10 mouse cellular contexts compared by ENCODE assay signal in the genomic region with DNA sequence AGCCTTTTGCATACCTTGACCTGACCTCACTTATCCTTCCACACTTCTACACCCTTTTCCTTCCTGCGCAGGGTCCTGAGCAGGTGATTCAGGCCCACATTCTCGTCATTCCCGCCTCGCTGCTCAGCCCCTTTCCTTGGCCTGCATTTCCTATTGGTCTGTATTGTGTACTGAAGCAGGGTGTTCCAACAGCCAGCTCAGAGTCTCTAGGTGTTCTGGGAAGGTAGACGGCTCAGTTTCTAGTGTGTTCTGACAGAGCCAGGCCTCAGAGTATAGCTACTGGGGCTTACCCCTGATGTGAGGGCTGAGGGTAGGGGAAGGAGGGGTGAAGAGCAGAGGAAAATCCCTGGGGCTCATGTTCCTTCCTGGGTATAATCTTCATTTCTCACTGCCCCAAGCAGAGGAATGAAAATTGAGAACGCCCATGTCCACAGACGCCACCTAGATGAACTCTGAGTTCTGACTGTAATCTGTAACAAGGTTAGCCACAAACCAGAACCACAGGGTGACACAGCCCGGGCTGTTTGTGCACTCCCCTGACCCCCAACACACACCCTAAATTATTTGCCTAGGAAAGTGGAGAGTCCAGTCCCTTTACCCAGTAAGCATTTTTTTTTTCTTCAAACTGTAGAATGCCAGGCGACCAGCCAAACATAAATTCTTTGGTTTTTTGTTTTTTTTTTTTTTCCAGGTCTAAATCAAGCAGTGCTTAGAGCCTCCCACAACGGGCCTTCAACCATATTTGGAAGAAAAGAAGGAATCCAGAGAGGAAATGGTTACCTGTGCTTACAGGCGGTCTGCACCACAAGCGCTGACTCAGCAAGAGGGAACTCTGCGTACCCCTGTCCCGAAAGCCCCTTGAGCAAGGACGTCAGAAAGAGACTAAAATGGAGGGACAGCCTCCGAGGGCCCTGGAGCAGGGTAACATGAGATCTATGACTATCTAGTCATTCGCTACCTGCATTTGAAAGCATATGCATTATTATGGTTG.
DNase-seq lines count a peak whose midpoint lies in the region; ATAC-seq lines count a peak whose summit lies in the region.
"Had no signal": no experiment of that assay in that cellular context is flagged by ENCODE, and none has a peak within 500 bp of the region (broad histone marks: within the 10 kb centered on the region; RNA-seq: fewer than 3 reads in every experiment).

No protein-coding gene starts in this region.

- H3K4me3 ChIP-seq in hindbrain, embryonic 13.5 days: no peak overlapping the region
- H3K4me3 ChIP-seq in hindbrain, embryonic 10.5 days: no peak overlapping the region
- H3K4me3 ChIP-seq in intestine, embryonic 15.5 days (replicated peaks): no peak overlapping the region
- H3K4me3 ChIP-seq: neural tube, embryonic 13.5 days had no signal

- peaks cover 29% of the 10 kb centered on the region for H3K27me3 ChIP-seq in hindbrain, embryonic 13.5 days
- peaks cover 41% of the 10 kb centered on the region for H3K27me3 ChIP-seq in hindbrain, embryonic 10.5 days (ENCODE audit: insufficient read depth, poor library complexity, severe bottlenecking)
- no peaks in the 10 kb centered on the region for H3K27me3 ChIP-seq in intestine, embryonic 15.5 days (replicated peaks)

- no peak for DNase-seq in hindbrain, embryonic 10.5 days (ENCODE audit: low spot score)
- DNase-seq in A20 (ENCODE audit: low read depth, low spot score) (peak; percentile 68), R1 (ENCODE audit: low read depth, low spot score) (peak; percentile 98)
- no peak for DNase-seq in layer of hippocampus, postnatal 10 days (ENCODE audit: low spot score in 2 of 2)
- DNase-seq in cerebellum, postnatal 4 days (ENCODE audit: low spot score in 2 of 2): no peak
- DNase-seq in left cerebral cortex, adult 9 months (ENCODE audit: low spot score in 2 of 2): no peak
- DNase-seq: adrenal gland, postnatal 14 days had no signal

- 67% methylated on average over 17 of the region's 17 CpGs for WGBS in hindbrain, embryonic 13.5 days
- 63% methylated on average over 17 of the region's 17 CpGs for WGBS in hindbrain, embryonic 10.5 days
- WGBS in intestine, embryonic 15.5 days: 56% methylated on average over 17 of the region's 17 CpGs

- H3K9ac ChIP-seq in hindbrain, embryonic 13.5 days: no peak overlapping the region
- H3K9ac ChIP-seq in intestine, embryonic 15.5 days: no peak overlapping the region
- H3K9ac ChIP-seq: neural tube, embryonic 13.5 days had no signal

- 0 out of 2 replicates have a peak overlapping the region, but pooled peaks have one; percentile 20 for H3K4me2 ChIP-seq in hindbrain, embryonic 13.5 days
- H3K4me2 ChIP-seq in intestine, embryonic 15.5 days (replicated peaks): peak overlapping the region; percentile 38

- ATAC-seq in hindbrain, embryonic 13.5 days (ENCODE audit: low FRiP score): no peak
- ATAC-seq in intestine, embryonic 15.5 days: peak; percentile 38; the same call in 1 of the 2 replicates

- H3K4me1 ChIP-seq in hindbrain, embryonic 13.5 days (replicated peaks): peaks cover 26% of the 10 kb centered on the region
- peaks cover 37% of the 10 kb centered on the region for H3K4me1 ChIP-seq in hindbrain, embryonic 10.5 days (replicated peaks)
- peaks cover 14% of the 10 kb centered on the region for H3K4me1 ChIP-seq in intestine, embryonic 15.5 days (replicated peaks)

- no peaks in the 10 kb centered on the region for H3K36me3 ChIP-seq in hindbrain, embryonic 13.5 days
- H3K36me3 ChIP-seq in hindbrain, embryonic 10.5 days: no peaks in the 10 kb centered on the region
- H3K36me3 ChIP-seq in intestine, embryonic 15.5 days: no peaks in the 10 kb centered on the region
- H3K36me3 ChIP-seq: neural tube, embryonic 13.5 days had no signal

- H3K9me3 ChIP-seq in hindbrain, embryonic 13.5 days: peaks cover 6% of the 10 kb centered on the region; the same call in 1 of the 2 replicates
- H3K9me3 ChIP-seq in hindbrain, embryonic 10.5 days: peaks cover 3% of the 10 kb centered on the region; the same call in 1 of the 2 replicates
- H3K9me3 ChIP-seq in intestine, embryonic 15.5 days: no peaks in the 10 kb centered on the region

- no peak overlapping the region for H3K27ac ChIP-seq in hindbrain, embryonic 13.5 days
- no peak overlapping the region for H3K27ac ChIP-seq in hindbrain, embryonic 10.5 days
- H3K27ac ChIP-seq in intestine, embryonic 15.5 days: peak overlapping the region; percentile 37; the same call in 1 of the 2 replicates
- H3K27ac ChIP-seq: neural tube, embryonic 13.5 days had no signal

Comparison
In these comparisons a context has a peak if more than half of its experiments do, and no peak if none do; other contexts are left out.
1. DNase-seq: peak in A20 (single experiment) and R1 (single experiment); none in hindbrain, embryonic 10.5 days (single experiment), layer of hippocampus, postnatal 10 days (0 of 2), cerebellum, postnatal 4 days (0 of 2) and left cerebral cortex, adult 9 months (0 of 2).